Mouse (Mus musculus): Measurements from ENCODE around the gene Syce3. TPM values are rescaled to one million over a fixed set of nuclear protein-coding genes. Genes with fewer than 3 reads are reported as not detected.
"Not testable (repeated sequence)": the region's sequence is repeated elsewhere in the genome, so short reads cannot be mapped to it uniquely, and the experiment has no call there.

Syce3 gene
- not detected for total RNA-seq (2021)
- long read RNA-seq, experiment 1: 0 reads
- long read RNA-seq, experiment 2: 0 reads

GRCm38 (mm10) chr15:89410118-89410517 lies at the start of gene Syce3:
Syce3 (minus strand) TSS chr15:89410503.
- no peak for DNase-seq (ENCODE audit: low spot score in 2 of 2)

DNA sequence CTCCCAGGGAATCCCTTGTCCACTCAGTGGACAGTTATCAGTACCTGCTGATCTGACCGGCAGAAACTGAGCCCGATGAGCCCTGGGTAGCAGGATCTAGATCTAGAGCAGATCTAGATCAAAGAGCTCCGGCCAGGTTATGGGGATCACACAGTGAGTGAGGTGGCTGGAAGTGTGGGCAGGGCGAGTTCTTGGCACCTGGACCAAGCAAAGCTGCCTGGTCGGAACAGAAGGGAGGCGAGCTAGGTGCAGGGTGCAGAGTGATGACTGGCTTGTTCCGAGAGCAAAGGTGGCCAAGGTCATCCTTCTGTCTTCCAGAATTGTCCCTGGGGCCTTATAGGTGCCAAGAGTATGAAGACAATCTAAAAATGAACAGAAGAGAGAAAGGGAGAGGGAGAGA lies 49.5 kb upstream of the Syce3 start:
- no peak for DNase-seq (ENCODE audit: low spot score in 2 of 2)

DNA sequence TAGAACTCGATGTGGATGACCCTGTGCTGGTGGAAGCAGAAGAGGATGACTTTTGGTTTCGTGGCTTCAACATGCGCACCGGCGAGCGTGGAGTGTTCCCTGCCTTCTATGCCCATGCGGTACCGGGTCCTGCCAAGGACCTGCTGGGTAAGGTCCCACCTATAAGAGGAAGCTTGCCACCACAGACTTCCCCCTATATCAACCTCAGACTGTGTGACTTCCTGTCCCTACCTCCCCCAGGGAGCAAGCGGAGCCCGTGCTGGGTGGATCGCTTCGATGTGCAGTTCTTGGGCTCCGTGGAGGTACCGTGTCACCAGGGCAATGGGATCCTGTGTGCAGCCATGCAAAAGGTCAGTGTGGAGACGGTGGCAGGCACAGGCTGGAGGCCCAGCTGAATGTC lies 48.6 kb upstream of the Syce3 start:
- no peak for DNase-seq (ENCODE audit: low spot score in 2 of 2)

DNA sequence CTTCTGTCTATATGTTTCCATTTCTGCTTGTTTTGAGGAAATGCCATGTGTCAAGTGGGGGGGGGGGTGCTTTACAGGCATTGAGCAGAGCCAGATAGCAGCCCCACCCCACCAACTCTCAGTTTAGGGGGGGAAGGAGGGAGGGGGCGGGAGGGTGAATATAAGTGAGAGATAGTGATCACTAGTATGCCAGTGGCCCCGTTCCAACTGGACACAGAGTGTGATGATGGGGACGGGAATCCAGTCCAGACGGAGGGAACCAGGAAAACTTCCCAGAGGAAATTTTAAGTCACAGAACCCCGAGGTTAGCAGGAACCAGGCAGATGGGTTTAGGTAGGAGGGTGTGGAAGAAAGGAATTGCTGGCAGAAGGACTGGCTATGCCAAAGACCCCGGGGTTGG lies 45.3 kb upstream of the Syce3 start:
- DNase-seq (ENCODE audit: low spot score in 2 of 2): no peak

- DNase-seq (ENCODE audit: low spot score in 2 of 2): no peak
These were observed 44.6 kb upstream of the Syce3 start for GRCm38 (mm10) chr15:89454857-89455256.

DNA sequence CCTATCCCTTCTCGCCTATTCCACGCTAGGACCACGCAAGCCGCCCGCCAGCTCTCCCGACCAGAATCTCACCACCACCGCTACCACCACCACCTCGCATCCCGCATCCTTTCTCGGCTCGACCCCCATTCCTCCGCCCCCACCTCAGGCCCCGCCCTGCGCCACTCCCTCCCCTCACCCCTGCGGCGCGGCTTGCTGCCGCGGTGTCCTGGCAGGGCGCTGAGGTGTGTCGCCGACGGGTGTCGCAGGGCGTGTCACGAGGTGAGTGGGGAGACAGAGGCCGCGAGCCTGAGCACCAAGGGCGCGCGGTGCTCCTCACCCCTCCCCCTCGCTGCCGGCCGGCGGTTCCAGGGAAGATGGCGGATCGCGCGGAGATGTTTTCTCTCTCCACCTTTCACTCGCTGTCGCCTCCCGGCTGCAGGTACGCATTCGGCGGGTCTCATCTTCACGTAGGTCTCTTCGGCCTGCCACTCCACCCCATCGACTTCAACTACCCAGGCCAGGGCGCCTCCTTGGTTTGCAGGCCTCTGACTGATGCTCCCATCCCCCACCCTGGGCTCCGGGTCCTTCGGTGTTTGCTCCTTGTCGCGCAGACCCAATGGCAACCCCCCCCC lies 43.7 kb upstream of the Syce3 start, which contains the start of gene Mapk8ip2:
TSS of gene Mapk8ip2 (plus strand) at position 49 of the 614 bp plus-strand sequence.
- DNase-seq (ENCODE audit: low spot score in 2 of 2): no peak

DNA sequence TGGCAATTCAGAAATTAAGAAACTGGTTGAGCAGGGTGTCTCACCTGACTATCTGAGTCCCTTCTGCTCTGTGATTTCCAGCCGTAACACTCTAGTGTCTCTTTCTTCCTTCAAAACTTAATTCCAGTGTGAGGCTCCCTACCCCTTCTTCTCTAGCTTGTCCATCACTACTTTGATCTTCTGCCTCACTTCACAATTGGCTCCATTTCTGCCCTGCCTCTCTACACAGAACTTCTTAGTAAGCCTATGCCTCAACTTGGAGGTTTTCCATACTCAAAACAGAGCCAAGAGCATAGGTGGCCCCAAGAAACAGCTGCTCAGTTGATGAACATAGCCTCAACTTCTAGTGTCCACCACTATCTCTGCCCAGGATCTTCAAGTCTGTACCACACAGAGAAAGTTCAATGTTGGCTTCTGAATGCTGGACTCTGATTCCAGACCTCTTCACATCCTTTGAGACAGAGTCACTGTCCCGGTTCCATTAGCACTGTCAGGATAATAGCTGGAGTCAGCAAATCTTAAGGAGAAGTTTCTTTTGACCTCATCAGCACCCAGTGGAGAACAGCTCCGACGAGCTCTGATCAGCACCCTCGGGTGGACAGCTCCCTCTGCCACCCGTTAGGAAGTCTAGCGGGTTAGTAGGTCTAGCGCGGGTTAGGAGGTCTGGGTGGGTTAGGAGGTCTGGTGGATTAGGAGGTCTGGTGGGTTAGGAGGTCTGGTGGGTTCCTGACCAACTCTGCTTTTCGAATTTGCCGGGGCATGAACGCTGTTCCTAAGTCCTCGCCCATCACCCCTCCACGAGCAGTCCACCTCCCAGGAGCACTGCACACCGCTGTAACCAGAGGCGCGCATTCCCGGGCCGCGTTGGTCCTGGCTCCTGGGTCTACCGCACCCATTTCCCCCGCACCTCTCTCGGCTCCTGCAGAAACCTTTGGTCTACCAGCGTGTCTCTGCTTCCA lies 42.9 kb upstream of the Syce3 start:
- peak in 1 of 2 experiments; percentile 41 for DNase-seq (ENCODE audit: low spot score in 2 of 2)

GRCm38 (mm10) chr15:89442486-89443070 lies 32.3 kb upstream of the Syce3 start:
- DNase-seq (ENCODE audit: low spot score in 2 of 2): no peak

DNA sequence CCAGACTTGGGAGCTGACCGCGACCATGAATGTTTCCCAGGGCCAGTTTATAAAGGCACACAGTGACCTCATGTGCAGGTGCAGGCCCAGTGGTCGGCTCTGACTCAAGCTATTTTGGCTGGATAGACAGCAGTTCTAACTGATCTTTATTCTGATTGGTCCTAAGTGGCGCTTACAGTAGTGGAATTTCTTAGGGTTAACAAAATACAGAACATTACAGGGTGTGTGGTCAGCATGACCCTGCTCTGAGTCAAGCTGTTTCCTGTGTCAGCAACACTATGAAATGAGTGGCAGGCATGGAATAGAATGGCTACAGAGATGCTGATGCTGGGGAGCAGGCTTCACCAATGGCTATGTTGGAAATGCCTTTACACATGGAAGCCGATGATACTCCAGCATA lies 25.6 kb upstream of the Syce3 start:
- no peak for DNase-seq (ENCODE audit: low spot score in 2 of 2)

- DNase-seq (ENCODE audit: low spot score in 2 of 2): no peak
These were observed 23.8 kb upstream of the Syce3 start for GRCm38 (mm10) chr15:89434136-89434535.

DNA sequence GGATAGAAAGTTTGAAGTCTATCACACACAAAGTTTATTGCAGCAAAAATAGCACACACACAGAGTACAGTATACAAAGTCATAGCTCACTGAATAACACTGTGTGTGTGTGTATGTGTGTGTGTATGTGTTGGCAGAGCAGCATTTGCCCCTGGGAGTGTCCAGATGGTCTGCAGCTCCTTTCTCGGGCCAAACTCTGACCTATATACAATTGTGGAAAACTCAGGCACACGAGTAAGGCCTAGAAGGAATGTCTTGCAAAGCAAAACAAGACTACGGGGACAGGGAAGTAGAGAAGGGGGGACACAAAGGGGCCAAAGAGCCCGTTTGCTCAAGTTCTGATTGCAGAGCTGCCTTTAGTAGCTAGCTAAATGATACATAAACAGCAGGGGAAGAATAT lies 22.6 kb upstream of the Syce3 start:
- DNase-seq (ENCODE audit: low spot score in 2 of 2): no peak

DNA sequence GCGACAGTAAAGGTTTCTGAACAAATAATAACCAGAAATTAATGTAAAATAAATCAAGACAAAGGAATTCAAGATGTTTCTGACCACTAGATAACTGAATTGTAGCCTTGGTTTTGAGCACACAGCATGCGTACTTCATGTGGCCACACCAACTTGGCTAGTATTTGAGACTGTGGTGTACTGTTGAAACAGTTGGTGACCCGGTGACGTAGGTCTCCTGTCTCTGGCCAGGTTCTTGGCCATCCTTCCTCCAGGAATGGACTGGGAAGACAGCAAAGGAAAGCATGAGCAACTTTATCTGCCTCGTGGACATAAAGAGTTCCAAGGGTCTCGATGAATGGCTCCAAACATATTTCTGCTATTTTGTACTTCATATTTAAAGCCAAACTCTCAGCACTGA lies 21.5 kb upstream of the Syce3 start:
- DNase-seq (ENCODE audit: low spot score in 2 of 2): no peak

DNA sequence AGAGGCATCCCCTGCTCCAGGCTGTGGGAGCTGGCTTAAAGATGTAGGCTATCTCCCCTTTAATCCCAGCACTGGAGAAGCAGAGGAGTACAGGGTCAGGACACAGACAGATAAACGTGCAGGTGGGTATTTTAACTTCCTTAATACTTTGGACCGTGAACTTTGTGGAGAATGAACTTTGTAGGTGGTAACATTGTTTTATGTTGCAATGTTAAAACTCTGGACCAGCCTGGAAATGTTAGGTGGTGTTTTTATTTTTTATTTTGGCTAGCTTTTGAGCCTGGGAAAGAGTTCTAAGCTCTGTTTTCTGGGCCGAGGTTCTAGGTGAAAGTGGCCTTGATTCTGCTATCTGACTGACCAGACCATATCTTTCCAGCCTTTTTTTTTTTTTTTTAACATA lies 21.0 kb upstream of the Syce3 start:
- DNase-seq (ENCODE audit: low spot score in 2 of 2): no peak

- DNase-seq (ENCODE audit: low spot score in 2 of 2): not testable (repeated sequence)
These were observed 20.5 kb upstream of the Syce3 start for GRCm38 (mm10) chr15:89430771-89431170.

GRCm38 (mm10) chr15:89430341-89430740 lies 20.0 kb upstream of the Syce3 start:
- DNase-seq (ENCODE audit: low spot score in 2 of 2): no peak

- peak; percentile 76 to 80 for DNase-seq (ENCODE audit: low spot score in 2 of 2)
These were observed 19.3 kb upstream of the Syce3 start, which contains the start of the genes C730034F03Rik, Gm44502 and Chkb for GRCm38 (mm10) chr15:89429352-89430221. C730034F03Rik (plus strand) TSS chr15:89429589. Gm44502 (minus strand) TSS chr15:89429696. Chkb (minus strand) TSS chr15:89429908.

- DNase-seq (ENCODE audit: low spot score in 2 of 2): no peak
These were observed 18.6 kb upstream of the Syce3 start for GRCm38 (mm10) chr15:89428821-89429351.

- DNase-seq (ENCODE audit: low spot score in 2 of 2): no peak
These were observed 18.0 kb upstream of the Syce3 start for GRCm38 (mm10) chr15:89428136-89428790.

- no peak for DNase-seq (ENCODE audit: low spot score in 2 of 2)
These were observed 16.4 kb upstream of the Syce3 start for GRCm38 (mm10) chr15:89426716-89427115.

- no peak for DNase-seq (ENCODE audit: low spot score in 2 of 2)
These were observed 15.4 kb upstream of the Syce3 start, which contains the start of gene Cpt1b for GRCm38 (mm10) chr15:89425711-89426121. Cpt1b (minus strand) TSS chr15:89425863.
